Mouse (Mus musculus) hindbrain, embryonic 16.5 days (tissue): ENCODE results near the gene Alpl. TPM values are rescaled to one million over a fixed set of nuclear protein-coding genes. Genes with fewer than 3 reads are reported as not detected.

ENCODE experiments used
- ATAC-seq: fragments of 200-750 bp; cut with Nextera tagmentation; 2 replicates; pipeline ENCODE4 v1.8.0; 2017; ENCODE audit warnings: moderate TSS enrichment, moderate library complexity
- H3K27ac ChIP-seq: fragments of 300-500 bp; sonication (generic); 2 replicates; pipeline ENCODE4 v1.5.1; 2014; ENCODE audit warnings: low read depth, mild to moderate bottlenecking, control low read depth, low read length, moderate library complexity
- H3K27me3 ChIP-seq: fragments of 300-500 bp; sonication (generic); replicated peaks from 2 replicates; pipeline ENCODE4 v1.6.1; 2014; ENCODE audit warnings: low read length; ENCODE audit not compliant: control insufficient read depth, insufficient read depth
- H3K36me3 ChIP-seq: fragments of 300-500 bp; sonication (generic); 2 replicates; pipeline ENCODE4 v1.6.1; 2014; ENCODE audit warnings: mild to moderate bottlenecking, low read length, moderate library complexity, mixed read lengths; ENCODE audit not compliant: control insufficient read depth, insufficient read depth
- H3K4me1 ChIP-seq: fragments of 300-500 bp; sonication (generic); 2 replicates; pipeline ENCODE4 v1.6.1; 2014; ENCODE audit warnings: low read depth, low read length; ENCODE audit not compliant: control insufficient read depth, insufficient read depth
- H3K4me2 ChIP-seq: fragments of 300-500 bp; sonication (generic); 2 replicates; pipeline ENCODE4 v1.6.1; 2014; ENCODE audit warnings: mild to moderate bottlenecking, low read length, control low read depth, moderate library complexity
- H3K4me3 ChIP-seq: fragments of 300-500 bp; sonication (generic); 2 replicates; pipeline ENCODE4 v1.5.1; 2014; ENCODE audit warnings: mild to moderate bottlenecking, low read length, control low read depth, moderate library complexity
- H3K9ac ChIP-seq: fragments of 300-500 bp; sonication (generic); 2 replicates; pipeline ENCODE4 v1.6.1; 2014; ENCODE audit warnings: low read depth, mild to moderate bottlenecking, control low read depth, low read length, moderate library complexity
- H3K9me3 ChIP-seq: fragments of 300-500 bp; sonication (generic); 2 replicates; pipeline ENCODE4 v1.6.1; 2014; ENCODE audit warnings: mild to moderate bottlenecking, low read length, moderate library complexity; ENCODE audit not compliant: control insufficient read depth
- WGBS: fragments of 180-500 bp; shearing (Covaris S2); extraction: QIAGEN DNeasy Blood & Tissue Kit; methylation state at CpG from one replicate; pipeline ENCODE4 v1.1.7; 2014; 5-methylcytosine and 5-hydroxymethylcytosine counted together
- polyA plus RNA-seq: library from polyadenylated mRNA; unstranded; fragments of >200 nt; fragmentation: Nextera tagmentation; extraction: Ambion mirVana; gene quantifications from 2 replicates; pipeline ENCODE4 v1.2.1, GENCODE M21; 2015

The Alpl gene
- polyA plus RNA-seq, 1 experiment from 2014 or later = 18.0 TPM

GRCm38 (mm10) chr4:137743791-137744190 is 52.4 kb downstream of the Alpl start:
- H3K36me3 ChIP-seq = no peaks in the 10 kb centered on the region
- H3K4me2 ChIP-seq = no peak overlapping the region
- no peaks in the 10 kb centered on the region for H3K9me3 ChIP-seq
- no peak overlapping the region for H3K4me3 ChIP-seq
- ATAC-seq = no peak
- no peak overlapping the region for H3K9ac ChIP-seq
- 65% methylated on average over 7 of the region's 7 CpGs for WGBS
- H3K27me3 ChIP-seq = no peaks in the 10 kb centered on the region
- peaks cover 4% of the 10 kb centered on the region; the same call in 1 of the 2 replicates for H3K4me1 ChIP-seq
- H3K27ac ChIP-seq = no peak overlapping the region

GRCm38 (mm10) chr4:137740350-137740749 is 55.8 kb downstream of the Alpl start:
- ATAC-seq = no peak
- Histone ChIP-seq H3K9ac (no peak overlapping the region), H3K4me3 (no peak overlapping the region), H3K36me3 (no peaks in the 10 kb centered on the region), H3K27me3 (no peaks in the 10 kb centered on the region), H3K27ac (no peak overlapping the region), H3K4me1 (peaks cover 10% of the 10 kb centered on the region), H3K9me3 (no peaks in the 10 kb centered on the region), H3K4me2 (no peak overlapping the region)
- WGBS = 88% methylated on average over 7 of the region's 7 CpGs

GRCm38 (mm10) chr4:137739151-137739923 is 56.8 kb downstream of the Alpl start:
- Histone ChIP-seq H3K27me3 (no peaks in the 10 kb centered on the region), H3K4me2 (peak overlapping the region; percentile 50), H3K27ac (no peak overlapping the region), H3K4me1 (peaks cover 10% of the 10 kb centered on the region), H3K4me3 (no peak overlapping the region), H3K9me3 (no peaks in the 10 kb centered on the region), H3K9ac (peak overlapping the region; percentile 4; the same call in 1 of the 2 replicates), H3K36me3 (no peaks in the 10 kb centered on the region)
- 55% methylated on average over 9 of the region's 9 CpGs for WGBS
- ATAC-seq = peak; percentile 77

GRCm38 (mm10) chr4:137737760-137738159 is 58.4 kb downstream of the Alpl start:
- Histone ChIP-seq H3K4me3 (no peak overlapping the region), H3K9ac (no peak overlapping the region), H3K9me3 (no peaks in the 10 kb centered on the region), H3K4me2 (no peak overlapping the region), H3K36me3 (no peaks in the 10 kb centered on the region), H3K27me3 (no peaks in the 10 kb centered on the region), H3K4me1 (peaks cover 10% of the 10 kb centered on the region), H3K27ac (no peak overlapping the region)
- ATAC-seq = no peak
- 70% methylated on average over 3 of the region's 3 CpGs for WGBS

GRCm38 (mm10) chr4:137736220-137736701 is 59.9 kb downstream of the Alpl start:
- H3K4me3 ChIP-seq = no peak overlapping the region
- WGBS = 40% methylated on average over 11 of the region's 11 CpGs
- peaks cover 10% of the 10 kb centered on the region for H3K4me1 ChIP-seq
- H3K36me3 ChIP-seq = no peaks in the 10 kb centered on the region
- peak; percentile 62 for ATAC-seq
- H3K9me3 ChIP-seq = no peaks in the 10 kb centered on the region
- no peak overlapping the region for H3K9ac ChIP-seq
- H3K27ac ChIP-seq = no peak overlapping the region; the same call in 1 of the 2 replicates
- H3K4me2 ChIP-seq = no peak overlapping the region
- H3K27me3 ChIP-seq = no peaks in the 10 kb centered on the region

- WGBS = 80% methylated on average over 5 of the region's 5 CpGs
- Histone ChIP-seq H3K4me2 (no peak overlapping the region), H3K27me3 (no peaks in the 10 kb centered on the region), H3K36me3 (no peaks in the 10 kb centered on the region), H3K4me3 (no peak overlapping the region), H3K4me1 (peaks cover 13% of the 10 kb centered on the region), H3K9ac (no peak overlapping the region), H3K9me3 (no peaks in the 10 kb centered on the region), H3K27ac (no peak overlapping the region)
- ATAC-seq = no peak
Measured at GRCm38 (mm10) chr4:137733459-137733858, 62.7 kb downstream of the Alpl start.

- H3K4me2 ChIP-seq = no peak overlapping the region
- H3K9ac ChIP-seq = no peak overlapping the region
- H3K27ac ChIP-seq = no peak overlapping the region
- H3K4me3 ChIP-seq = no peak overlapping the region
- no peak for ATAC-seq
- H3K4me1 ChIP-seq = peaks cover 17% of the 10 kb centered on the region
- whole genome bisulfite sequencing = 83% methylated on average over 3 of the region's 3 CpGs
- H3K27me3 ChIP-seq = no peaks in the 10 kb centered on the region
- H3K9me3 ChIP-seq = no peaks in the 10 kb centered on the region
- no peaks in the 10 kb centered on the region for H3K36me3 ChIP-seq
Measured at GRCm38 (mm10) chr4:137732962-137733361, 63.2 kb downstream of the Alpl start.

- Histone ChIP-seq H3K36me3 (no peaks in the 10 kb centered on the region), H3K4me1 (peaks cover 23% of the 10 kb centered on the region), H3K9ac (no peak overlapping the region), H3K4me3 (no peak overlapping the region), H3K27me3 (no peaks in the 10 kb centered on the region), H3K27ac (no peak overlapping the region), H3K9me3 (no peaks in the 10 kb centered on the region), H3K4me2 (no peak overlapping the region)
- ATAC-seq = no peak
- WGBS = 68% methylated on average over 3 of the region's 3 CpGs
Measured at GRCm38 (mm10) chr4:137732361-137732760, 63.8 kb downstream of the Alpl start.

- H3K4me1 ChIP-seq = peaks cover 24% of the 10 kb centered on the region
- H3K36me3 ChIP-seq = no peaks in the 10 kb centered on the region
- no peak overlapping the region for H3K27ac ChIP-seq
- no peak overlapping the region for H3K9ac ChIP-seq
- no peaks in the 10 kb centered on the region for H3K9me3 ChIP-seq
- H3K4me3 ChIP-seq = no peak overlapping the region
- H3K4me2 ChIP-seq = no peak overlapping the region
- no peak for ATAC-seq
- 69% methylated on average over 10 of the region's 10 CpGs for WGBS
- no peaks in the 10 kb centered on the region for H3K27me3 ChIP-seq
Measured at GRCm38 (mm10) chr4:137731891-137732290, 64.3 kb downstream of the Alpl start.
